Mouse (Mus musculus) lung, embryonic 16.5 days (tissue): ENCODE data around the gene Traf3ip1. TPM values are rescaled to one million over a fixed set of nuclear protein-coding genes. Genes with fewer than 3 reads are reported as not detected.

Source experiments
- ATAC-seq: fragments of 200-750 bp; cut with Nextera tagmentation; 2 replicates; pipeline ENCODE4 v1.8.0; 2017; ENCODE audit warnings: low read depth, mild to moderate bottlenecking, moderate library complexity
- H3K27ac ChIP-seq: fragments of 300-500 bp; sonication (generic); 2 replicates; pipeline ENCODE4 v1.5.1; 2014; ENCODE audit warnings: mild to moderate bottlenecking, control low read depth, low read length
- H3K27me3 ChIP-seq: fragments of 300-500 bp; sonication (generic); 2 replicates; pipeline ENCODE4 v1.6.1; 2014; ENCODE audit warnings: low read depth, low read length, mixed read lengths; ENCODE audit not compliant: control insufficient read depth, insufficient read depth
- H3K36me3 ChIP-seq: fragments of 300-500 bp; sonication (generic); 2 replicates; pipeline ENCODE4 v1.6.1; 2014; ENCODE audit warnings: low read length; ENCODE audit not compliant: control insufficient read depth, insufficient read depth
- H3K4me1 ChIP-seq: fragments of 300-500 bp; sonication (generic); replicated peaks from 2 replicates; pipeline ENCODE4 v1.6.1; 2014; ENCODE audit warnings: low read length, mixed read lengths; ENCODE audit not compliant: control insufficient read depth, insufficient read depth
- H3K4me2 ChIP-seq: fragments of 300-500 bp; sonication (generic); 2 replicates; pipeline ENCODE4 v1.6.1; 2014; ENCODE audit warnings: low read depth, low read length, control low read depth
- H3K4me3 ChIP-seq: fragments of 300-500 bp; sonication (generic); 2 replicates; pipeline ENCODE4 v1.5.1; 2014; ENCODE audit warnings: mild to moderate bottlenecking, low read length, control low read depth
- H3K9ac ChIP-seq: fragments of 300-500 bp; sonication (generic); 2 replicates; pipeline ENCODE4 v1.6.1; 2014; ENCODE audit warnings: low read length, control low read depth
- H3K9me3 ChIP-seq: fragments of 300-500 bp; sonication (generic); 2 replicates; pipeline ENCODE4 v1.6.1; 2016; ENCODE audit warnings: low read length; ENCODE audit not compliant: control insufficient read depth
- WGBS: fragments of 180-500 bp; shearing (Covaris S2); extraction: QIAGEN DNeasy Blood & Tissue Kit; methylation state at CpG from one replicate; pipeline ENCODE4 v1.1.7; 2014; 5-methylcytosine and 5-hydroxymethylcytosine counted together
- polyA plus RNA-seq: library from polyadenylated mRNA; unstranded; fragments of >200 nt; fragmentation: Nextera tagmentation; extraction: Ambion mirVana; gene quantifications from 2 replicates; pipeline ENCODE4 v1.2.1, GENCODE M21; 2015

The Traf3ip1 gene
- polyA plus RNA-seq, 1 experiment from 2014 or later: 13.0 TPM

- Histone ChIP-seq H3K27ac (no peak overlapping the region), H3K4me3 (no peak overlapping the region), H3K36me3 (peaks cover 15% of the 10 kb centered on the region; the same call in 1 of the 2 replicates), H3K9ac (no peak overlapping the region), H3K27me3 (no peaks in the 10 kb centered on the region), H3K4me2 (no peak overlapping the region), H3K4me1 (no peaks in the 10 kb centered on the region), H3K9me3 (no peaks in the 10 kb centered on the region)
- ATAC-seq: no peak
- WGBS: 45% methylated on average over 2 of the region's 2 CpGs
These were observed 62.7 kb downstream of the Traf3ip1 start for GRCm38 (mm10) chr1:91557099-91557498.

- H3K27me3 ChIP-seq: no peaks in the 10 kb centered on the region
- no peaks in the 10 kb centered on the region for H3K9me3 ChIP-seq
- H3K27ac ChIP-seq: no peak overlapping the region
- WGBS: 82% methylated on average over 6 of the region's 6 CpGs
- no peak overlapping the region for H3K4me3 ChIP-seq
- no peaks in the 10 kb centered on the region for H3K4me1 ChIP-seq
- no peak overlapping the region for H3K4me2 ChIP-seq
- H3K36me3 ChIP-seq: peaks cover 4% of the 10 kb centered on the region; the same call in 1 of the 2 replicates
- no peak overlapping the region for H3K9ac ChIP-seq
- ATAC-seq: no peak
These were observed 66.8 kb downstream of the Traf3ip1 start for GRCm38 (mm10) chr1:91561226-91561625.

DNA sequence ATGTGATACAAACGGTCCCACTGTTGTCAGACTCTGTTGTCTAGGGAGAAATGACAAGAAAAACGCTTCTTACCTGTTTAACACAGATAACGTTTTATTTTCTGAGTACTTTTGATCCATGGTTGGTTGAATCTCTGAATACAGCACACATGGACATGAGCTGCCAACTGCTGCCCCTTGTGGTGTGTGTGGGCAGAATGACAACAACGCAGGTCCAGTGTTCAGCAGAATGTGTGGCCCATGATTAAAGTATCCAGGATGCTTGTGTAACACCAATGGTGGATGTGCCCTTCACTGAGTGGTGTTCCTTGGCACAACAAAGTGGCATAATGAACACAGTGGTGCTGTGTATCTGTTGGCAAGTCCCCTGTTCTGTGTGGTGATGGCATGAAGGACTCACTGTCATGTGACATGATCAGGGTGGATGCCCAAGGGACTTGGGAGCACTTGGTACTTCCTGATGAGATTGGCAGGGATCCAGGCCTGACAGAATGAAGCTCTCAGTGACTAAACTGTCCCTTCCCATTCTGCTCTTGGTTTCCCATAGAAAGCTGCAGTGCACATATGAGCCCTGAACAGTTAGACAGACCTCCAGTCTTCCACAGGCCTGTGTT is 68.6 kb downstream of the Traf3ip1 start:
- Histone ChIP-seq H3K4me3 (no peak overlapping the region), H3K4me2 (no peak overlapping the region), H3K9ac (no peak overlapping the region), H3K27me3 (no peaks in the 10 kb centered on the region), H3K36me3 (no peaks in the 10 kb centered on the region), H3K9me3 (no peaks in the 10 kb centered on the region), H3K27ac (no peak overlapping the region), H3K4me1 (no peaks in the 10 kb centered on the region)
- ATAC-seq: no peak
- 77% methylated on average over 4 of the region's 4 CpGs for WGBS

DNA sequence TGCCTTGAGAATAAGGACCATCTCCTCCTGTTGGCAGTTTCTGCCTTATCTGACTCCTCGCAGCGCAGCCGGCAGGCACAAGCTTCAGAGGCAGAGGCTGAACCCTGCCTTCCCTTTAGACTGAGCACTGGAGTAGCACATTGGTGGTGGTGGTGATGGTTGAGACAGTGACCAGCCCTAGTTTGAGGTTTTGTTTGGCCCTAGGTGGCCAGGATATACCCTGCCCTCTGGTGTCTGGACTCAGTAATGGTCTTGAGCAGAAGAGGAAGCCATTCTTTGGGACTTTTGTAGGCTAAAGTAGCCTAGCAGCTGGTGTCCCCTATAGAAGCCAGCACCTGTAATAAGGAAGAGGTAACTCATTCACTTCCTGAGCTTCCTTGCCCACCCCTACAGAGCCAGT is 69.6 kb downstream of the Traf3ip1 start:
- H3K27ac ChIP-seq: no peak overlapping the region
- no peak overlapping the region for H3K4me3 ChIP-seq
- no peaks in the 10 kb centered on the region for H3K9me3 ChIP-seq
- no peak for ATAC-seq
- no peaks in the 10 kb centered on the region for H3K36me3 ChIP-seq
- H3K27me3 ChIP-seq: no peaks in the 10 kb centered on the region
- no peak overlapping the region for H3K9ac ChIP-seq
- WGBS: 45% methylated on average over 3 of the region's 3 CpGs
- no peak overlapping the region for H3K4me2 ChIP-seq
- no peaks in the 10 kb centered on the region for H3K4me1 ChIP-seq

DNA sequence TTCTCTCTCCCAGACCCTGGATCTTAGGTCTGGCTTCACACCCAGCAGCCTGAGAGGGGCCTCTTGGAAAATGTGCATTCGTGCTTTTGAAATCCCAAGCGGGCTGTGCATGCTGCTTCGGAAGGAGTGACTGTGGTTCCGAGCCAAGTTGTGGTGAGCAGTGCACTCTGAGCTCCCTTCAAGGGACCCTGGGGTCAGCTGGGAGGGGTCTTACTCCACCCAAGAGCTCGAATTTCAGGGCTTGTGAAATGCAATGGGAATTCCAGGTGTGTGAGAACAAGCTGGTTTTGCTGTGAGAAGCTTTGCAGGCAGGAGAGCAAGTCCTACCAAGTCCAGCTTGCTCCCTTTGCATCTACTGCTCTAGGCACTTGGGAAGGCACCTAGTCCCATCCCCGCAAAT is 70.2 kb downstream of the Traf3ip1 start:
- Histone ChIP-seq H3K9me3 (no peaks in the 10 kb centered on the region), H3K4me3 (no peak overlapping the region), H3K36me3 (no peaks in the 10 kb centered on the region), H3K9ac (no peak overlapping the region), H3K27me3 (no peaks in the 10 kb centered on the region), H3K27ac (no peak overlapping the region), H3K4me1 (no peaks in the 10 kb centered on the region), H3K4me2 (no peak overlapping the region)
- WGBS: 35% methylated on average over 6 of the region's 6 CpGs
- ATAC-seq: no peak

DNA sequence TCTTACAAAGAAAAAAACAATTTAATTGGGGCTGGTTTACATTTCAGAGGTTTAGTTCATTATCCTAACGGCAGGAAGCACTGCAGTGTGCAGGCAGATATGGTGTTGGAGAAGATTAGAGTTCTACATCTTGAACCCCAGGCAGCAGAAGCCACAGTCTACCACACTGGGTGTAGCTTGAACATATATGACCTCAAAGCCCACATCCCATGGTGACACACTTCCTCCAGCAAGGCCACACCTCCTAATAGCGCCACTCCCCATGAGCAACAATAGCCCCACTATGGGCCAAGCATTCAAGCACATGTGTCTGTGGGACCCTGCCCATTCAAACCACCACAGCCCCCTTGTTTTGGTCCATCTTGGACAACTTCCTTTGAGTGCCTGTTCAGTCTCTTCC is 72.8 kb downstream of the Traf3ip1 start:
- H3K4me1 ChIP-seq: no peaks in the 10 kb centered on the region
- H3K4me3 ChIP-seq: no peak overlapping the region
- no peaks in the 10 kb centered on the region for H3K9me3 ChIP-seq
- no peaks in the 10 kb centered on the region for H3K36me3 ChIP-seq
- H3K27me3 ChIP-seq: no peaks in the 10 kb centered on the region
- 75% methylated on average over 2 of the region's 2 CpGs for WGBS
- H3K27ac ChIP-seq: no peak overlapping the region
- ATAC-seq: no peak
- no peak overlapping the region for H3K4me2 ChIP-seq
- H3K9ac ChIP-seq: no peak overlapping the region

GRCm38 (mm10) chr1:91572458-91572857 is 78.0 kb downstream of the Traf3ip1 start:
- no peak overlapping the region for H3K27ac ChIP-seq
- H3K4me1 ChIP-seq: no peaks in the 10 kb centered on the region
- H3K36me3 ChIP-seq: no peaks in the 10 kb centered on the region
- H3K4me3 ChIP-seq: no peak overlapping the region
- H3K9me3 ChIP-seq: no peaks in the 10 kb centered on the region
- no peak overlapping the region for H3K9ac ChIP-seq
- 74% methylated on average over 10 of the region's 10 CpGs for WGBS
- no peak overlapping the region for H3K4me2 ChIP-seq
- no peaks in the 10 kb centered on the region for H3K27me3 ChIP-seq
- ATAC-seq: no peak

- WGBS: 68% methylated on average over 3 of the region's 3 CpGs
- no peak for ATAC-seq
- Histone ChIP-seq H3K27me3 (no peaks in the 10 kb centered on the region), H3K36me3 (no peaks in the 10 kb centered on the region), H3K27ac (no peak overlapping the region), H3K4me2 (no peak overlapping the region), H3K9ac (no peak overlapping the region), H3K4me3 (no peak overlapping the region), H3K9me3 (no peaks in the 10 kb centered on the region), H3K4me1 (0 out of 2 replicates have a peak, but pooled peaks cover 4% of the 10 kb centered on the region)
These were observed 79.8 kb downstream of the Traf3ip1 start for GRCm38 (mm10) chr1:91574208-91574607.

- Histone ChIP-seq H3K4me3 (no peak overlapping the region), H3K36me3 (no peaks in the 10 kb centered on the region), H3K27ac (no peak overlapping the region), H3K27me3 (no peaks in the 10 kb centered on the region), H3K4me2 (no peak overlapping the region), H3K4me1 (0 out of 2 replicates have a peak, but pooled peaks cover 4% of the 10 kb centered on the region), H3K9ac (no peak overlapping the region), H3K9me3 (no peaks in the 10 kb centered on the region)
- ATAC-seq: no peak
- WGBS: 54% methylated on average over 7 of the region's 7 CpGs
These were observed 83.6 kb downstream of the Traf3ip1 start for GRCm38 (mm10) chr1:91577883-91578517.
